Mouse (Mus musculus): ENCODE measurements around the gene Creb5.

GRCm38 (mm10) chr6:53714908-53715321 is 427.8 kb downstream of the Creb5 start:
- TF ChIP-seq CTCF (IDR thresholded peaks at IDR 0.05; ENCODE audit: borderline replicate concordance, insufficient read depth, low read length) (no peak), POLR2A (IDR thresholded peaks at IDR 0.05; ENCODE audit: low read depth, low read length) (no peak)
